Mouse (Mus musculus) midbrain, embryonic 10.5 days (tissue): ENCODE data around the gene Hoxd9. TPM values are rescaled to one million over a fixed set of nuclear protein-coding genes. Genes with fewer than 3 reads are reported as not detected.

Source experiments
- DNase-seq: peaks from one replicate; pipeline ENCODE4 v3.0.0-alpha.2; 2017; ENCODE audit warnings: low spot score
- H3K27ac ChIP-seq: fragments of 300-500 bp; sonication (generic); replicated peaks from 2 replicates; pipeline ENCODE4 v1.5.1; 2016; ENCODE audit warnings: mild to moderate bottlenecking
- H3K27me3 ChIP-seq: fragments of 300-500 bp; sonication (generic); 2 replicates; pipeline ENCODE4 v1.6.1; 2016; ENCODE audit warnings: low read depth, mild to moderate bottlenecking; ENCODE audit not compliant: poor library complexity, severe bottlenecking
- H3K36me3 ChIP-seq: fragments of 300-500 bp; sonication (generic); 2 replicates; pipeline ENCODE4 v1.6.1; 2016; ENCODE audit warnings: mild to moderate bottlenecking, moderate library complexity
- H3K4me1 ChIP-seq: fragments of 300-500 bp; sonication (generic); 2 replicates; pipeline ENCODE4 v1.6.1; 2016
- H3K4me3 ChIP-seq: fragments of 300-500 bp; sonication (generic); 2 replicates; pipeline ENCODE4 v1.5.1; 2016; ENCODE audit warnings: mild to moderate bottlenecking, moderate library complexity
- H3K9me3 ChIP-seq: fragments of 300-500 bp; sonication (generic); replicated peaks from 2 replicates; pipeline ENCODE4 v1.6.1; 2016; ENCODE audit warnings: mild to moderate bottlenecking
- WGBS: fragments of 180-500 bp; shearing (Covaris S2); methylation state at CpG from one replicate; pipeline ENCODE4 v1.1.7; 2016; 5-methylcytosine and 5-hydroxymethylcytosine counted together
- polyA plus RNA-seq: library from polyadenylated mRNA; unstranded; fragments of >200 nt; fragmentation: Nextera tagmentation; extraction: Ambion mirVana; gene quantifications from 2 replicates; pipeline ENCODE4 v1.2.1, GENCODE M21; 2016

The Hoxd9 gene
- polyA plus RNA-seq, 1 experiment from 2014 or later: not detected

DNA sequence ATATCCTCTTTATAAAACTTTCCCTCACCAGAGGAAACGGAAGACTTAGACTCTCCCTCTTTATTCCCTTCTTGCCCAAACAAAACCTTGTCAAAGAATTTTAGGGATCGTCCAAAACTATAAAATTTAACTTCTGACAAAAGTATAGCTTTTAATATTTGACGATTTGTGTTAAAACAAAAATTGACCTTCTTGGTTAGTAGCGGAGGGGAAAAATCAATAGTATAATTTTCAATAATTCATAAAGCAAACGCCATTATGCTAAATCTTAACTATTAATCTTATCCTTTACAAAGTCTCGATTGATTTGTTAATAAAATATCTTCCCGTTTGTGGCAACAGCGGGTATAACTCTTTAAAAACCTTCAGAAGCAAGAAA, 7.2 kb upstream of the Hoxd9 start:
- H3K4me1 ChIP-seq: peaks cover 8% of the 10 kb centered on the region

GRCm38 (mm10) chr2:74691022-74691951, 6.2 kb upstream of the Hoxd9 start, which contains the start of gene Hoxd10:
Hoxd10 (plus strand) TSS chr2:74691924.
- Histone ChIP-seq H3K27me3 (peaks cover 100% of the 10 kb centered on the region), H3K4me3 (peak within 1 kb of the TSS; percentile 36; the same call in 1 of the 2 replicates), H3K9me3 (no peaks in the 10 kb centered on the region), H3K27ac (no peak within 1 kb of the TSS), H3K4me1 (peaks cover 8% of the 10 kb centered on the region), H3K36me3 (no peaks in the 10 kb centered on the region)
- peak; percentile 88 for DNase-seq
- under 1% methylated on average over 56 of the region's 56 CpGs for WGBS

More for the DNA sequence above, 7.2 kb upstream of the Hoxd9 start:
- H3K27me3 ChIP-seq: peaks cover 100% of the 10 kb centered on the region
- no peaks in the 10 kb centered on the region for H3K9me3 ChIP-seq
- no peak for DNase-seq
- H3K27ac ChIP-seq: no peak overlapping the region
- H3K4me3 ChIP-seq: no peak overlapping the region
- H3K36me3 ChIP-seq: no peaks in the 10 kb centered on the region
- 9% methylated on average over 8 of the region's 8 CpGs for WGBS

- H3K27ac ChIP-seq: no peak overlapping the region
- peaks cover 100% of the 10 kb centered on the region for H3K27me3 ChIP-seq
- H3K4me3 ChIP-seq: no peak overlapping the region
- H3K4me1 ChIP-seq: peaks cover 8% of the 10 kb centered on the region
- WGBS: 5% methylated on average over 35 of the region's 35 CpGs
- DNase-seq: no peak
- H3K36me3 ChIP-seq: no peaks in the 10 kb centered on the region
- no peaks in the 10 kb centered on the region for H3K9me3 ChIP-seq
These were observed 5.3 kb upstream of the Hoxd9 start for GRCm38 (mm10) chr2:74691995-74692807.

DNA sequence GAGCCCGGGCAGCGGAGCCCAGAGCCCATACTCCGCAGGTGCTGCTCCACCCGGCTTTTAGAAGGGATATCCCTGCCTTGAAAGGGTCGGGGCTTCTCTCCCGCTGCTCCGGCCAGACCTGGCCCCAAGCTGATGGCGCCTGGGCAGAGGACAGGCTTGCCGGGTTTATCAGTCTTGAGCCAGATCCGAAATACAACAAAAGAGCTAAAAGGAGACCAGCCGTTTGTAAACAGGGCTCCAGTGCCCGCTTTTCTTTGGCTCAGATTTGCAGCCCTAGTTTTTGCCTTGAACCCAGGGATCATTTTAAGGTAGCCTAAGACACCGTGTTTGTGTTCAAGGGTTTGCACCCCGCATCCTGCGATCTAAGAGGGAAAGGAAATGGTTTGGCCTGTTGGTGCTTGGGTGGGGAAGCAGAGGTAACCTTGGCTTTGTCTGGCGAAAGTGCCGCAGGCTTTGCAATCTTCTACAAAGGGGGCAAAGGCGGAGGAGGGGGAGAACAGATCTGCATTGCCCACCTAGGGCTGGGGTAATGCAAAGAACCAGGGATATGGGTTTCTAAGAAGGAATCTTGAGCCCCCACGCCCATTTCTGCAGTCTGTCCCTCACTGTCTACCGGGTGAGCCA, 4.6 kb upstream of the Hoxd9 start:
- H3K4me1 ChIP-seq: peaks cover 13% of the 10 kb centered on the region
- H3K36me3 ChIP-seq: no peaks in the 10 kb centered on the region
- no peak for DNase-seq
- no peak overlapping the region for H3K27ac ChIP-seq
- peaks cover 100% of the 10 kb centered on the region for H3K27me3 ChIP-seq
- WGBS: 2% methylated on average over 20 of the region's 20 CpGs
- no peak overlapping the region for H3K4me3 ChIP-seq
- H3K9me3 ChIP-seq: no peaks in the 10 kb centered on the region

DNA sequence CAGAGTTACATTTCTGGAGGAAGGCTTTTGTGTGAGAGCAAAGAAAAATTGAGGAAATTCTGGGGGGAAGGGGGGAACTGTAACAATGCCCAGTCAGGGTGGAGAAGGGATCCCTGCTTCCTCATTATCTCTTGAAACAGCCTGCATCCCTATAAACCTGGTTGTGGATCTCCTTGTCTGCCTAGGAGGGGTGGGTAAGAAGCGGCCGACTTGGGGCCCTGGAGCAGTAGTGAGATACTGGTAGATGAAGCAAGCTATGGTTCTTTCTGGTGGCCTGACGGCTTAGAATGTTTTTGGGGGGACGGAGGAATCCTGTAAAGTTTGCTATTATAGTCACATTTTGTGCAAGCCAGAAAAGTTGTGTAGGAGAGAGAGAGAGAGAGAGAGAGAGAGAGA, 4.1 kb upstream of the Hoxd9 start:
- H3K4me3 ChIP-seq: no peak overlapping the region
- no peak overlapping the region for H3K27ac ChIP-seq
- H3K4me1 ChIP-seq: peaks cover 18% of the 10 kb centered on the region
- DNase-seq: peak; percentile 24
- H3K27me3 ChIP-seq: peaks cover 100% of the 10 kb centered on the region
- no peaks in the 10 kb centered on the region for H3K9me3 ChIP-seq
- no peaks in the 10 kb centered on the region for H3K36me3 ChIP-seq
- 9% methylated on average over 4 of the region's 4 CpGs for WGBS

DNA sequence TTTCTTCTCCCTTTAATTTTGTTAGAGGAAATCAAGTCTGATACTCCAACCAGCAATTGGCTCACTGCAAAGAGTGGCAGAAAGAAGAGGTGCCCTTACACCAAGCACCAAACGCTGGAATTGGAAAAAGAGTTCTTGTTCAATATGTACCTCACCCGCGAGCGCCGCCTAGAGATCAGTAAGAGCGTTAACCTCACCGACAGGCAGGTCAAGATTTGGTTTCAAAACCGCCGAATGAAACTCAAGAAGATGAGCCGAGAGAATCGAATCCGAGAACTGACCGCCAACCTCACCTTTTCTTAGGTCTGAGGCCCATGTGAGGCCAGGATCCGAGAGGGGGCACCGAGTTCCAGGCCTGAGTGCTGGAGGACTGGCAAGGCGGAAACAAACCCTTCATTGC, 3.5 kb upstream of the Hoxd9 start:
- 2% methylated on average over 16 of the region's 16 CpGs for WGBS
- Histone ChIP-seq H3K4me1 (peaks cover 21% of the 10 kb centered on the region), H3K27me3 (peaks cover 100% of the 10 kb centered on the region), H3K36me3 (no peaks in the 10 kb centered on the region), H3K27ac (no peak overlapping the region), H3K9me3 (no peaks in the 10 kb centered on the region), H3K4me3 (no peak overlapping the region)
- peak; percentile 56 for DNase-seq

- H3K36me3 ChIP-seq: no peaks in the 10 kb centered on the region
- no peak overlapping the region for H3K4me3 ChIP-seq
- peaks cover 100% of the 10 kb centered on the region for H3K27me3 ChIP-seq
- DNase-seq: peak; percentile 20
- H3K4me1 ChIP-seq: peaks cover 21% of the 10 kb centered on the region
- 12% methylated on average over 1 of the region's 1 CpGs for WGBS
- no peaks in the 10 kb centered on the region for H3K9me3 ChIP-seq
- H3K27ac ChIP-seq: no peak overlapping the region
These were observed 2.1 kb upstream of the Hoxd9 start for GRCm38 (mm10) chr2:74695383-74695782.

- H3K9me3 ChIP-seq: no peaks in the 10 kb centered on the region
- H3K27ac ChIP-seq: no peak overlapping the region
- 3% methylated on average over 7 of the region's 7 CpGs for whole genome bisulfite sequencing
- H3K27me3 ChIP-seq: peaks cover 100% of the 10 kb centered on the region
- H3K4me3 ChIP-seq: no peak overlapping the region
- no peaks in the 10 kb centered on the region for H3K36me3 ChIP-seq
- peaks cover 21% of the 10 kb centered on the region for H3K4me1 ChIP-seq
- DNase-seq: peak; percentile 22
These were observed 1.6 kb upstream of the Hoxd9 start for GRCm38 (mm10) chr2:74695813-74696430.

DNA sequence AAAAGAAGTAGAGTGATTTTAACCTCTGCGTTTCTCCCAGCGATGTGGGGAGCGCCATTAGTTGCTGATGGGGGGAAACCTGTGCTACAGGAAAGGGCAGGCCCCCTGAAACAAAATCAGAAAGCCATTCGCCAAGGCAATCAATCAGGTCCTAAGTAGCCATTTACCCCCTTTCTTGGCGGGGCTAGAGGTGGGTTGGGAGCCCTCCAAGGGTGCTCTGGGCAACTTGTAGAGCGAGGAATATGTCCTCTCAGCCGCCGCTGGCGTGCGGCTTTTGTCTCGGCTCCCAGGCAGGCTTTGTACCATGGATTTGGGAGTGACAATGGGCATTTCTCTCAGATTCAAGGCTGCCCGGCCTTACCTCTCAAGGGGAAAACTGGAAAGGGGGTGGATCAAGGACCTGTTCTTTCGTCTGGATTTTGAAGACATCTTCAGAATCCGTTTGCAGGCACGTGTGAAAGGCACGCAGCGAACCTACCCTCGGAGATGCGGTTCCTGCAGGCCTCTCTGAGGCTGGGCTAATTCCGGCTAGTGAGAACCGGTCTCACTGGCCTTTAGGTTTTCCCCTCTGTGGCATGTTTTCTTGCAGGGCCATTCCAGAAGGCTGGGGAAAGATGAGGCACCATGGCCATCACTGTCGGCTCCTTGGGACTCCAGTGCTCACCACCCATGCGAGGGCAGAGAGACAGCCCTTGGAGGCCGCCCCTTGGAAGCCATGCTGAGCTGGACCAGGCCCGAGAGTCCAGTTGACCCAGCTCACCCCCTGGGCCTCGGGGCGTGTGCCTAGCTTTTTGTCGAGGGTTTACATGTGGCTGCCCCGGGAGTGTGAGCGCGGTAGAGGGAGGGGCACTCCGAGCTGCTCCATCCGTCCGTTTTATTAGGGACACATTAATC, 838 bp upstream of the Hoxd9 start:
- no peaks in the 10 kb centered on the region for H3K36me3 ChIP-seq
- no peak overlapping the region for H3K4me3 ChIP-seq
- H3K27me3 ChIP-seq: peaks cover 100% of the 10 kb centered on the region
- H3K27ac ChIP-seq: no peak overlapping the region
- DNase-seq: peak; percentile 28
- H3K9me3 ChIP-seq: no peaks in the 10 kb centered on the region
- under 1% methylated on average over 34 of the region's 34 CpGs for WGBS
- peaks cover 13% of the 10 kb centered on the region for H3K4me1 ChIP-seq

DNA sequence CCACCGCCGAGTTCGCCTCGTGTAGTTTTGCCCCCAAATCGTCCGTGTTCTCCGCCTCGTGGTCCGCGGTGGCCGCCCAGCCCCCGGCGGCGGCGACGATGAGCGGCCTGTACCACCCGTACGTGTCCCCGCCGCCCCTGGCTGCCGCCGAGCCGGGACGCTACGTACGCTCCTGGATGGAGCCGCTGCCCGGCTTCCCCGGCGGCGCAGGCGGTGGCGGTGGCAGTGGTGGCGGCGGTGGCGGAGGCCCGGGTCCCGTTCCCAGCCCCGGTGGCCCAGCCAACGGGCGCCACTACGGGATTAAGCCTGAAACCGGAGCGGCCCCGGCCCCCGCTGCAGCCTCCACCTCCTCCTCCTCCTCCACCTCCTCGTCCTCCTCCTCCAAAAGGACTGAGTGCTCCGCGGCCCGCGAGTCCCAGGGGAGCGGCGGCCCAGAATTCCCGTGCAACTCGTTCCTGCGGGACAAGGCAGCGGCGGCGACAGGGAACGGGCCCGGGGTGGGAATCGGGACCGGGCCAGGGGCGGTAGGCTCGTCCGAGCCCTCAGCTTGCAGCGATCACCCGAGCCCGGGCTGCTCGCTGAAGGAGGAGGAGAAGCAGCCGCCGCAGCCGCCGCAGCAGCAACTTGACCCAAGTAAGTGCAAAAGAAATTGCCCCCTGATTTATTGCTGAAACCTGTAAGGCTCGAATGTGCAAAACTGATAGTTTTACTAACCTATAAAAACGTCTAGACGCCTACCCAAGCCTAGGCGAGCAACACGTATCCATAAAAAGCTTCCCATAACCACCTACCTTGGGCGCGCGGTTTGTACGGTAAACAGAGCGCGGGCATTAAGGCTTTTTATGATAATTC, 900 bp downstream of the Hoxd9 start:
- peaks cover 13% of the 10 kb centered on the region for H3K4me1 ChIP-seq
- under 1% methylated on average over 86 of the region's 86 CpGs for WGBS
- peaks cover 100% of the 10 kb centered on the region for H3K27me3 ChIP-seq
- peak overlapping the region; percentile 44 for H3K4me3 ChIP-seq
- H3K36me3 ChIP-seq: no peaks in the 10 kb centered on the region
- H3K27ac ChIP-seq: no peak overlapping the region
- no peaks in the 10 kb centered on the region for H3K9me3 ChIP-seq
- peak; percentile 71 for DNase-seq

DNA sequence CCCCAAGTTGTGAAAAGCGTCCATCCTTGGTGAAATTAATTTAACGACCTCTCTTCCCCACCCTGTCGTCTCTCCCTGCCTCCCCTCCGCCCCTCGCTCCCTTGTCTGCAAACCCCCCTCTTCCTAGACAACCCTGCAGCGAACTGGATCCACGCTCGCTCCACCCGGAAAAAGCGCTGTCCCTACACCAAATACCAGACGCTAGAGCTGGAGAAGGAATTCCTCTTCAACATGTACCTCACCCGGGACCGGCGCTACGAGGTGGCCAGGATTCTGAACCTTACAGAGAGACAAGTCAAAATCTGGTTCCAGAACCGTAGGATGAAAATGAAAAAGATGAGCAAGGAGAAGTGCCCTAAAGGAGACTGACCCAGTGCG, 1.5 kb downstream of the Hoxd9 start:
- H3K27me3 ChIP-seq: peaks cover 100% of the 10 kb centered on the region

More for the DNA sequence above, 1.5 kb downstream of the Hoxd9 start:
- WGBS: 2% methylated on average over 17 of the region's 17 CpGs
- Histone ChIP-seq H3K9me3 (no peaks in the 10 kb centered on the region), H3K4me1 (peaks cover 13% of the 10 kb centered on the region), H3K4me3 (no peak overlapping the region), H3K27ac (no peak overlapping the region), H3K36me3 (no peaks in the 10 kb centered on the region)
- DNase-seq: no peak
